Mouse (Mus musculus): ENCODE measurements around the gene Zfp541. TPM values are rescaled to one million over a fixed set of nuclear protein-coding genes. Genes with fewer than 3 reads are reported as not detected.
A peak's percentile ranks its signal among the peaks of the same experiment; 100 is the strongest.

Gene Zfp541
- total RNA-seq, 2 experiments from 2014 or later, result not detected

DNA sequence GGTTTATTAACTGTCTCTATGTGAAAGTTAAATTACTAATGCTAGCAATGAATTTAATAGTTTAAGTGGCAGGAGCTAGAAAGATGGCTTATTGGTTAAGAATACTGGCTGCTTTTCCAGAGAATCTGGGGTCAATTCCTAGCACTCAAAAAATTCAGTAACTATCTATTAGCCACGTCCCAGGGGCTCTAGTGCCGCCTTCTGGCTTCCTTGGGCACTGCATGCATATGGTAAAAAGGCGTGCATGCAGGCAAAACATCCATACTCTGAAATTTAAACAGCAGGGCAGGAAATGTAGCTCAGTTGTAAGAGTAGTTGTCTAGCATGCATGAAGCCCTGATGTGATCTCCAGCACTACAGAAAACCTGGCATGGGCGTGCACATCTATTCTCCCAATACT lies 1.9 kb downstream of the Zfp541 start:
- intact Hi-C loops (cut with DNase I), result no loop called here
- no peak for DNase-seq

DNA sequence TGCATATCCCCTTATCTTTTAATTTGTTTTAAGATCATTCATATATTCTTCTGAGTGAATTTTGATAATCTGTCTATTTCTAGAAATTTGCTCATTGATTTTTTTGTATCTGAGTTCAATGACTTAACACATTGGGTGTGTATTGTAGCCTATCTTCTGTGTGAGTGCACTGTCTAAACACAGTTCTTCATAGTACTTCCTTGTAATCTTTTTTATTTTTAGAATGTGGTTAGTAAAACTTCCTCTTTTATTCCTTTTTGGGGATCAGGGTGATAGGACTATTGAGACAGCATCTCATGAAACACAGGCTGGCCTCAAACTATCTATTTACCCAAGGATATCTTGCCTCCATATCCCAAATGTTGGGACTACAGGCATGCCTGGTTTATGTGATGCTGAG lies 9.2 kb downstream of the Zfp541 start:
- intact Hi-C loops (cut with DNase I), result no loop called here
- no peak for DNase-seq

DNA sequence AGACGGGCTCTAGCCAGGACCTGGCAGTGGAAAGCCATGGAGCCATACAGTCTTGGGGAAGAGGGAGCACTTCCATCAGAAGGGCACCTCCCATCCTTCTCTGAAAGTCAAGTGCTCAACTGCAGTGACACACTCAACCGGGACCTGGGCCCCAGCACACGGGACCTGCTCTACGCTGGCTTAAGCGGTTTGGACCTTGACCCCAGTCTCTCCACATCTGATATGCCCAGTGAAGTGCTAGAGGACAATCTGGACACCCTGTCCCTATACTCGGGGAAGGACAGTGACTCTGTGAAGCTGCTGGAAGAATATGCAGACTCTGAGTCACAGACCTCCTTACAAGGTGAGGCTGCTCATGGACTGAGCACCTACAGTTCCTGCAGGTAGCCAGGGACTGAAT lies 10.3 kb downstream of the Zfp541 start:
- no peak for DNase-seq
- intact Hi-C loops (cut with DNase I), result no loop called here

DNA sequence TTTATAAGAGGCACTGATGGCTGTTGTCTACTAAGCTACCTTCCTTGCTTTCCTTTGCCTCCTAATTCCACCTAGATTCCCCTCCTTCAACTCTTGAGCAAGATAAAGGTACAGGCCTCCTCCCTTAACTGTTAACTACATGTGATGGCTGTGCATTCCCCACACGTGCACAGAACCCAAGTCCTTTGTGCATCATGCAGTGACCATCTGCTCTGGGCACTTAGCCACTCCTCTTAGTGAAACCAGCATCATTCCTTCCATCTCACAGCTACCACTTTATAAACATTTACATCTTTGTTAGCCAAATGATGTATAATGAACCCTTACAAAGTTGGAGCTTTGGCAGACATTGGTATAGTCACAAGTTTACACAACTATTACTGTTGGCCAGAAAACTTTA lies 18.3 kb downstream of the Zfp541 start:
- intact Hi-C loops (cut with DNase I), result no loop called here

DNA sequence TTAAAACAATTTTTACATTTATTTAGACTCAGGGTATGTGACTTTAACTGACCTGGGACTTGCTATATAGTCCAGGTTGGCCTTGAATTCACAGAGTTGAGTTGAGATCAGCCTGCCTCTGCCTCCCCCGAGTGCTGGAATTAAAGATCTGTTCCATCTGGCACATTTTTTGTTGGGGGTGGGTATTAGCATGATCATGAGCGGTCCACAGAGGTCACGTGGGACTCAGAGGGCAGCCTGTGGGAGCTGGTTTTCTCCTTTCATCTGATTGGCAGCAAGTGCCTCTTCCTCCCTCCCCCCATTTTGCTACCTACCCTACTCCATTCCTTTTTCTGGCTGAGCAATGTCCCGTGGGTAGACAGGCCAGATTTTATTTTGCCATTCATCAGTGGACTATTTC lies 19.0 kb downstream of the Zfp541 start:
- intact Hi-C loops (cut with DNase I), result no loop called here
- DNase-seq, result no peak

More for the DNA sequence above, 18.3 kb downstream of the Zfp541 start:
- DNase-seq, result no peak

DNA sequence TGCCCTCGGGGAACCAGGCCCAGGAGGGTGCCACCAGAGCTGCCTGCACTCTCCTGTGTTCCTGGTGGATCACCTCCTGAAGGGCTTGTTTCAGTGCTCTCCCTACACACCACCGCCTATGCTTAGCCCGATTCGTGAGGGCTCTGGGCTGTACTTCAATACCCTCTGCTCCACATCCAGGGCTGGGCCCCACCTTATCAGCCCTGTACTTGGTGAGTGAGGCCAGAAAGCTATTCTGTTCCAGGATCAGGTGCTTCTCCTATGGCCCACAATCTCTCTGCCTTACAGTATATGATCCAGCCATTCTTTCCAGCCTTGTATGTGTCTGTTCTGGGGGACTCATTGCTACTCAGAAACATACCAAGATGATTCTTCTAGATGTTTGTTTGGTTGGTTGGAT lies 21.7 kb downstream of the Zfp541 start:
- no peak for DNase-seq
- intact Hi-C loops (cut with DNase I), result no loop called here

DNA sequence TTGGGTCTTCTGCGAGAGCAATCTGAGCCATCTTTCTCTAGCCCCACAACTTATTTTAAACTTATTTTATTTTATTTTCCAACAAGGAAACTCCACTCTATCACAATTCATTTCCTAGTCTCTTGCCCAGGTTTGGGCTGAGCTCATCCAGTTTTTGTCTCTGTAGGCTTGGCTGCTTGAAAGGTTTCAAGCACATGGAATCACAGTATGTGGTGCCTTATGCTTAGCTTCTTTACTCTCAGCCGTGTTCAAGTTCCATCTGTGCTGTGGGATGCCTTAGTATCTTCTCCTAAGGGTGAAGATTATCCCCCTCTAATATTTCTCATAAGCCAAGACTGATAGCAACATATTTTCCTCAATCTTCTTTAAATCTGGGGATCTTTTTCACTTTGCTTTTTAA lies 26.0 kb downstream of the Zfp541 start:
- DNase-seq, result no peak
- intact Hi-C loops (cut with DNase I), result no loop called here

DNA sequence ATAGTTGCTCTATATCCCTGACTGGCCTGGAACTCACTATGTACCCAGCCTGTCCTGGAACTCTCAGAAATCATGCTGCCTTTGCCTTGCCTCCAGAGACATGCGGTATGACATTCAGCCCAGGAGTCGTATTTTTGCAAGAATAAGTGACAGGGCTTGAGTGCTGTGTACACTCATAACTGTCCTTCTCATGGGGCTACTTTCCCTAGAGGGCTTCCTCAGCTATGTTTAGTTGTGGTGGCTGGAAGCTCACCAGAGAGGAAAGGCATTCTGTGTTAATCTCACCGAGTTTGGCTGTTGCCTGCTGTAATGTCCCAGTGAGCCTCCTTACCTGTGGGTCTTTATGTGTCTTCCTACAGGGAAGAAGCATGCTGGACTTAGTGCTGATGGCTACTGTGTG lies 33.0 kb downstream of the Zfp541 start:
- no peak for DNase-seq
- intact Hi-C loops (cut with DNase I), result no loop called here

DNA sequence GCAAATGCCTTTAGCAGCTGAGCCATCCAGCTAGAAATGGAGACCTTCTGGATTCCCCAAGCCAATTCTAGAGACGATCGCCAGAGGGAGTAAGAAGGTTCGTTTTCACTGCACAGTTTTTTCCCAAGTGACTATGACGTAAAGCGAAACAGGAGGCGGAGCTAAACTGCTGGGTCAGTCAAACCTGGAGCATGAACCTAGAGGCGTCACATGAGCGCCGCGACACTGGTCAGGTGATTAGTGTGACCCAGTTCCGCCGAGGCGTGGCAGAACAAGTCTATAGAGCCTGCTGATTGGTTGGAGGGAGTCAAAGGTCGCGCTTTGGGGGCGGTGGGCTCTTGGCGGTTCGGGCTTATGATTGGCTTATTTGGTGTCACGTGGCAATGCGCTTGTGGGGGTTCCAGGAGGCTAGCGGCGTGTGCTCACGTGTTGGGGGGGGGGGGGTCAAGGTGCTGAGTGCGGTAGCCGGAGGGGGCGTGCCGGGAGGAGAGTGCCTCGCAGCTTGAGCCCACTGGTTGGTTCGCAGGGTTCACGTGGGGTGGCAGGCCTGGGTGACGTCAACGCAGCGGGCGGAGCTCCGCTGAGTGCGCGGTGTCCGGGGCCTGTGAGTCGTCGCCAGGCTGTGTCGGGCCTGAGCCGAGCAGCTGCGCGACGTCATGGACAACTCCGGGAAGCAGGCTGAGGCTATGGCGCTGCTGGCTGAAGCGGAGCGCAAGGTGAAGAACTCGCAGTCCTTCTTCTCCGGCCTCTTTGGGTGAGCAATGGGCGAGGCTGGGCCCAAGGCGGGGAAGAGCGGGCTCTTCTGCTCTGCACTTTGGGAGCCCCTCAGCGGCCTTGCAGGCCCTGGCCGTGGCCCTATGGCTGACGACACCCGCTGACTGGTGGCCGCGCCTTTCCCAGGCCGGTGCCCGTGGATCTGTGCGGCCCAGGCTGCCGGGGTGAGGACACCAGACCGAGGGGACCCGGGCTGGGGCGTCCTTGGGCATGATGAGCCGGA lies 36.7 kb downstream of the Zfp541 start, which contains the start of gene Napa:
Gene Napa (plus strand): TSS at position 438 of the 997 bp plus-strand sequence.
- intact Hi-C loops (cut with DNase I), result loop anchor here (2.0 kb wide), 1 partner anchor 164 kb away; no protein-coding TSS in a partner anchor
- peak; percentile 95 for DNase-seq

DNA sequence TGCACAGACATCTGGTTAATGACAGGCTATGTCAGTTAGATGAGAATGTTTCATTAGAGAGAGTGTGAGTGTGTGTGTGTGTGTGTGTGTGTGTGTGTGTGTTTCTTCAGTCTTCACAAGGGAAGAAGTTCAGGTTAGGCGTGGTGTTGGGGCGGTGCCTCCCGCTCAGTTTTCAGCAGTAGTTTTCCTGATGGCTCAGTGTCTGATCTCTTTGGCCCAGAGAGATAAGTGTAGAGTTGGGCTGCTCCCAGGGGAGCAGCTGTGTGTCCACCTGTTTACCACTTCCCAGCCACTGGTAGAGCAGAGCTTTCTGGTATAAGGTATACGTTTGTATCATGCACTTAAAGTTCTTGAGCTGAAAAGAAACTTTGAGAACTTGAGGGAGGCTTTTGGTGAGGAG lies 38.3 kb downstream of the Zfp541 start:
- intact Hi-C loops (cut with DNase I), result loop anchor here (1.0 to 2.0 kb wide), 2 partner anchors 18 to 163 kb away; no protein-coding TSS in a partner anchor

DNA sequence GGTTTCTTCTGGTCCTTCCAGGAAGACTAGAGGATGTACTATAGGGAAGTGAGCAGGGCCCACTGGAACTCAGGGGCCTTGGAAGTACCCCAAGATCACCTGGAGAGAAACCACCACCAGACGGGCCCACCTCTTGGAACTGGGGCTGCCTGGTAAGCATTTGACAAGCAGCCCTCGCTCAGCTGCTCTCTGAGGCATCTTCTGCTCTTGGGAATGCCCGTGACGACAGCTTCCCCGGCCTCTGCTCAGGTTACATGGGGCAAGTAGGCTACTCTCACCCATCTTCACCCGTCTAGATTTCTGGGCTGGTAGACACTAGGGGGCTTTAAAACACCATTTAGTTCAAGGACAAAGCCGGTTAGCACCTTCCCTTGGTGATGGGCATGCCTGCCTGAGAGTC lies 39.5 kb downstream of the Zfp541 start:
- intact Hi-C loops (cut with DNase I), result no loop called here
- DNase-seq, result no peak

More for the DNA sequence above, 38.3 kb downstream of the Zfp541 start:
- DNase-seq, result no peak

DNA sequence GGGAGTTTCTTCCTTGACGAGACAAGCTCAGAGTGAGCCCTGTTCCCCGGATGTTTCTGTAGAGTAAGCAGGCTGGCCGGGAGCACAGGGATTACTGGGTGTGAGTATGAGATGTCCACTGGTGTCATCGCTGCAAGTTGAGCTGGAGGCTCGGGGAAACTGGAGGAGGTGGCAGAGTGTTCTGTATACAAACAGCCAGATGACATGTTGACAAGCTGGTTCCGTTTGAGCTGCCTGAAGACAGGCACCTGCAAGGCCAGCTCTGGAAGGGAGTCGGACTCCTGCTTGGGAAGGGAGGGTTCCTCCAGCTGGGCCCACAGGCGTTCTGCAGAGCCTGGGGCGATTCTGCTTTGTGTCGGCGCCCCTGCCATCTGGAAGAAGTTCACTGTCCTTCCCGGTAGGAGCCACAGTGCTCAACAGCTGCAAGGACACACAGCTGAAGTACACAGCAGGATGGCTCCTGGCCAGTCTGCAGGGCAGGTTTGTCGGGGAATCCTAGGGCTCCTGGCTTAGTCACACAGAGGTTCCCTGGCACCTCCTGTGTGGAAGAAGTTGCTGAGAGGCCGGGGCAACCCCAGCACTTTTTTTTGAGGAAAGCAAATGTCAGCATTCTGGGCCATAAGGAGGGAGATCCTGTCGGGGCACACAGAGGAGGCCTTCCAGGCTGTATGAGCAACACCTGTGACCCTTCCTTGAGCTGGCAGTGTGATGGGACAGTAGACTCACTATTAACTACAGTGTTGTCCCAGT lies 40.3 kb downstream of the Zfp541 start:
- intact Hi-C loops (cut with DNase I), result no loop called here
- no peak for DNase-seq

DNA sequence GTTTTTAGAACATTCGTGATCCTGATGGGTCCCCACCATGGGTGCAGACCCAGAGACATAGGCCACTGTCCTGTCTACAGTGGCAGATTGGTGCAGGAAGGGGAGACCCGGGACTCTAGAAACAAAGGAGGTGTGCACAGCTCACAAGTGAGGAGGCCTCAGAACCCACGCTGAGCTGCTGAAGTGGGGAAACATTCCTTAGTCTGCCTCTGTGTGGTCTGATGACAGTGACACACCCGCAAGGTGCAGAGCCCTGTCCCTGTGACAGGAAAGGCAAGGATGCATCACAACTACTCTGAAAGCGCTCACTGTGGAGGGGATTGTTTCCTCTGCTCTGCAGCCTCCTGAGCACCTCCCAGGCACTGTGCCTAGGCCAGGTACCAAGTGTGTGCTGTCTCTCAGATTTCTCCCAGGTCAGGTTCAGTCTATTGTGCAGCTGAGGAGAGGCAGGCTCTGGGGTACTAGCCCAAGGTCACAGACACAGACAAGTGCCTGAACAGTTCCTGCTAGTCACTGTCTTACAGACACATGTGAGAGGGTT lies 41.1 kb downstream of the Zfp541 start:
- no peak for DNase-seq
- intact Hi-C loops (cut with DNase I), result no loop called here

DNA sequence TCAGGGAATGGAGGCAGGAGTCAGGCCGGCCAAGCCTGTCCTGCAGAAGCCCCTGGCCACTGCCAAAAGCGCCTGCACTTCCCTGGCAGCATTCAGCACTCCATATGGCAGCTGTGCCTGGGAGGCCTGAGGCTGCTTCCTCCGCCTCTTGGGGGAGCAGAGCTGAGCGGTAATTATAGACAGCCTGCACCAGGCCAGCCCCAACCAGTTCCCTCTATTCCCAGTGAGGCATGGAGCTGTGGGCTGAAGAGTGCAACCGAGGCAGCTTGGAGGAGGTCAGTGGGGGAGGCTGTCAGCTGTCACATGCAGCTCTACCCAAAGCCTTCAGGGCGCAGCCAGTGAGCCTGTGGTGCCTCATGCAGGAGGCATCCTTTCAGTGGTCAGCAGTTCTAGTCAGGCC lies 42.1 kb downstream of the Zfp541 start:
- no peak for DNase-seq
- intact Hi-C loops (cut with DNase I), result no loop called here

DNA sequence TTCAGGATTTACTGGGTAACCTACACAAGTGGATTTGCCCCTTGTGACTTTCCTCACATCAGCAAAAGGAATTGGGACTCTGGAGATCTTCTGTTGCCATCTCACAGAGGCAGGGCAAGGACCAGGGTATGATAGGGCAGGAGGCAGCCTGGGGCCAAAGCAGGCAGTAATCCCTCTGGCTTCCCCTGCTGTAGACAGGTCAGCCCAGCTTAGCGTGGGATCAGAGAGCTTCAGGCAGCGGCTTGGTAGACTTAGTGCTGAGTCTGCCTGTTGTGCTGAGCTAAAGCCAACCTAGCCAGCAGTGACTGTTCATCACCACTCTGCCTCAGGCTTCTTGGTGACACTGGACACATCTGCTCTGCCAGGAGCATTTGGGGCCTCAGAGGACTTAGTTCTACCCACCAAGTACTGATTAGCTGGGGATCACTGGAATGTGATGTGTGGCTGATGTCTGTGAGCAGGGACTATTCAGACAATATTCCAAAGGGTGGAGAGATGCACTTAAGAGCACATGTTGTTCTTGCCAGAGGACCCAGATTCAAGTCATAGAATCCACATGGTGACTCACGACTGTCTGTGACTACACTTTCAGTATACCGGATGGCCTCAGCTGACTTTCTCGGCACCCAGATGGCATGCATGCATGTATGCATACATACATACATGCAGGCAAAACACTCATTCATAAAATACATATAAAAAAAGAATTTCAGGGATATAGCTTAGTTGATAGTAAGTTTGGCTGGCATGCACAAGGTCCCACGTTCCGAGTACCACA lies 43.2 kb downstream of the Zfp541 start:
- DNase-seq, result no peak
- intact Hi-C loops (cut with DNase I), result no loop called here

DNA sequence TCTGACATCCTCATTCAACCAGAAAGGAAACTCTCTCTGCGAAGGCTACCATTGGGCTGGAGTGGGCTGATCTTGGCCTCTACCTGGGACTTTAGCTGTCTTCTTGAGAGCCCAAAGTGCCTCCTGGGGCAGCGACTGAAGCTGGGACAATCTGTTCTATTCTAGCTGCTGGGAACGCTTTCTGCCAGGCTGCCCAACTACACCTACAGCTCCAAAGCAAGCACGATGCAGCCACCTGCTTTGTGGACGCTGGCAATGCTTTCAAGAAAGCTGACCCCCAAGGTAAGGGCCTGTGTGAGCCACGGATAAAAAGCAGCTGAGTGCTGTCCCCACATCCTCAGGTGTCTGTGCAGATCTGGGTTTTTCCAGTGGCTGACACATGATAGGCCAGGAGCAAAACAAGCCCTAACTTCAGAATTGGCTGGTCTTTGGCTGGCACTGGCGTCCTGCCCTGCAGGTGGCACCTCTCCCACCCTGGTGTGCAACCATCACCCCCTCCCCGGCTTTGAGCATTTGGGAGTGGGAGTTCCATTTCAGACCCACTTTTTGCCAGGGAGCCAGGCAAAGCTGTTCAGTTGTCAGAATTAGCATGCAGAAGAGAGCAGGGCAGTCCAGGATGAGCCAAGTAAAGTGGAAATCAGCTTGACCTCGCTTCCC lies 47.4 kb downstream of the Zfp541 start:
- no peak for DNase-seq
- intact Hi-C loops (cut with DNase I), result no loop called here

DNA sequence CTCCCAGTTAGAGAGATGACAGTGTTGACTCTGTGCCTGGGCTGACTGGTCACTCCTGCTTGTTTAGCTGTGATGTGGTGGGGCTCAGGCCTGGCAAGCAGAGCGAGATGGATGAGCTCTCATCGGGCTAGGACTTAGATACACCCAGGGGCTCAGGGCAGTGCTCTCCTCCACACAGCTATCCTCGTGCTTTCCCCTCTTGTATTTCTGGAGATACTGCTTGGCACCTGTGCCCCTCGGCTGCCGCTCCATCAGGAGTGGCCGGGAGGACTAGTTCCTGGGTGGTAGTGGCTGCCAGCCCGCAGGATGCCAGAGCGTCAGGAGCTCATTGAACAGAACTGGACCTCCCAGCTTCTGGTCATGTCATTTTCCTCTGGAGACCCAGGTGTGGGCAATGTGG lies 48.5 kb downstream of the Zfp541 start:
- intact Hi-C loops (cut with DNase I), result no loop called here
- DNase-seq, result no peak

DNA sequence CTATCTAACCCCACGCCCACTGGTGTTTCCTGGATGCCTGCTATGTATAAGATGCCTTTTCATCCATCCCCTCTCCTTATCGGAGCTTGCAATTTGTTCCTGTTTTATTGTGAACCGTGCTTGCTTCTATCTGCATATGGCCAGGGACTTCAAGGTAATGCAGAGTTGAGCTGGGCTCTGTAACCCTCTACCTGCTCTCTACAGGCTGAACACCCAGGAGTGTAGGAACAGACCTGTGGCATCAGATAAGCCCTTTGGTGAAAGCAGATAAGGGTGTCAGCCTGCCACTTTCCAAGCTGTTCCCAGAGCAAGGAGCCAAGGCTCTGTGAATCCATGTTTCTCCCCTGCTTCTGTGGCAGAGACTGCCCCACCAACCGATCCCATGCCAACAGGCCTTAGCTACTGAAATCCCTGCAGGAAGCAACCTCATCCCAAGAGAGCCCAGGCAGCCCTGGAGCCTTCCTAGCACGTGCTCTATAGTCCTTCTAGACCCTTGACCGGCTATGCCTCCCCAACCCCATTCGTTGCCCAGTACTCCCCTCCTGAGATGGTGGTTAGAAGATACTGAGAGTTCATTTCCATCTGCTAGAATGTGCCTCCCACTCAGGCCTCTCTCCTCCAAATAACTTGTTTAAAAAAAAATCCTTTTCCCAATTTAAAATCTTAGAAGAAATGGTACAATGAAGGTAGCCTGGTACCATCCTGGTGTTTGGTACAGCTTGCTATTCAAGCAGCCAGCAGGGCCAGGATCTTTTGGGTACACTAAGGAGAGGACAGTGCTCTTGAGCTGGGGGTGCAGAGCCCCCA lies 49.9 kb downstream of the Zfp541 start:
- DNase-seq, result no peak
- intact Hi-C loops (cut with DNase I), result no loop called here

DNA sequence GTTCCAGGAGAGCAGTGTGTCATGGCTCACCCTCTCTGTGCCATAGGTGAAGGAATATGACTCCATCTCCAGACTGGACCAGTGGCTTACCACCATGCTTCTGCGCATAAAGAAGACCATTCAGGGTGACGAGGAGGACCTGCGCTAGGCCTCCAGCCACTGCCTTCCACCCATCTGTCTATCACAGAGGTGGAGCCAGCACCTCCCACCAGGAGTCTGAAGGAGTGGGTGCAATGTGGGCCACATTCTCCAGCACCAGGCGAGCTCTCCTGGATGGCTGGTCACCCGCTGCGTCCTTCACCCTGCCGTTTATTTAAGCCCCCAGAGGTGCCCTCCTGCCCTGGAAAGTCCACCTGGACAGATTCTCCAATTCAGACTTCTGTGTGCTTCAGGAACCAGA lies 54.8 kb downstream of the Zfp541 start:
- DNase-seq, result no peak
- intact Hi-C loops (cut with DNase I), result no loop called here
